Mouse (Mus musculus) forebrain, embryonic 13.5 days (tissue): ENCODE results near the gene Rpgrip1l. TPM values are rescaled to one million over a fixed set of nuclear protein-coding genes. Genes with fewer than 3 reads are reported as not detected.
A peak's percentile ranks its signal among the peaks of the same experiment; 100 is the strongest.

Source experiments
- ATAC-seq: fragments of 200-750 bp; cut with Nextera tagmentation; 2 replicates; pipeline ENCODE4 v1.8.0; 2017
- H3K27ac ChIP-seq: fragments of 300-500 bp; sonication (generic); 2 replicates; pipeline ENCODE4 v1.5.1; 2015; ENCODE audit warnings: inconsistent platforms, mild to moderate bottlenecking, moderate library complexity
- H3K27me3 ChIP-seq: fragments of 300-500 bp; sonication (generic); 2 replicates; pipeline ENCODE4 v1.6.1; 2015; ENCODE audit warnings: mild to moderate bottlenecking, inconsistent platforms
- H3K36me3 ChIP-seq: fragments of 300-500 bp; sonication (generic); 2 replicates; pipeline ENCODE4 v1.6.1; 2015; ENCODE audit warnings: mild to moderate bottlenecking, inconsistent platforms; ENCODE audit not compliant: poor library complexity, severe bottlenecking
- H3K4me1 ChIP-seq: fragments of 300-500 bp; sonication (generic); 2 replicates; pipeline ENCODE4 v1.6.1; 2015; ENCODE audit warnings: inconsistent platforms
- H3K4me2 ChIP-seq: fragments of 300-500 bp; sonication (generic); 2 replicates; pipeline ENCODE4 v1.6.1; 2015; ENCODE audit warnings: inconsistent platforms, mild to moderate bottlenecking, moderate library complexity
- H3K4me3 ChIP-seq: fragments of 300-500 bp; sonication (generic); 2 replicates; pipeline ENCODE4 v1.5.1; 2015; ENCODE audit warnings: mild to moderate bottlenecking, inconsistent platforms
- H3K9ac ChIP-seq: fragments of 300-500 bp; sonication (generic); 2 replicates; pipeline ENCODE4 v1.6.1; 2015; ENCODE audit warnings: mild to moderate bottlenecking, inconsistent platforms
- H3K9me3 ChIP-seq: fragments of 300-500 bp; sonication (generic); replicated peaks from 2 replicates; pipeline ENCODE4 v1.6.1; 2016; ENCODE audit warnings: inconsistent platforms
- WGBS: fragments of 180-500 bp; shearing (Covaris S2); methylation state at CpG from one replicate; pipeline ENCODE4 v1.1.7; 2015; 5-methylcytosine and 5-hydroxymethylcytosine counted together
- polyA plus RNA-seq: library from polyadenylated mRNA; unstranded; fragments of >200 nt; fragmentation: Nextera tagmentation; extraction: Ambion mirVana; gene quantifications from 2 replicates; pipeline ENCODE4 v1.2.1, GENCODE M21; 2015

The Rpgrip1l gene
- polyA plus RNA-seq, 1 experiment from 2014 or later, result 15.7 TPM

- no peak overlapping the region for H3K9ac ChIP-seq
- H3K36me3 ChIP-seq, result no peaks in the 10 kb centered on the region
- ATAC-seq, result no peak
- no peaks in the 10 kb centered on the region for H3K9me3 ChIP-seq
- H3K4me2 ChIP-seq, result no peak overlapping the region
- no peak overlapping the region for H3K27ac ChIP-seq
- no peaks in the 10 kb centered on the region for H3K27me3 ChIP-seq
- H3K4me1 ChIP-seq, result peaks cover 47% of the 10 kb centered on the region
- 82% methylated on average over 6 of the region's 6 CpGs for WGBS
- no peak overlapping the region for H3K4me3 ChIP-seq
Observed at GRCm38 (mm10) chr8:91326946-91327345, 13.9 kb upstream of the Rpgrip1l start.

- H3K9ac ChIP-seq, result no peak overlapping the region
- H3K9me3 ChIP-seq, result no peaks in the 10 kb centered on the region
- WGBS, result 85% methylated on average over 3 of the region's 3 CpGs
- ATAC-seq, result no peak
- no peaks in the 10 kb centered on the region for H3K27me3 ChIP-seq
- H3K4me3 ChIP-seq, result no peak overlapping the region
- no peak overlapping the region for H3K4me2 ChIP-seq
- H3K36me3 ChIP-seq, result no peaks in the 10 kb centered on the region
- peaks cover 39% of the 10 kb centered on the region for H3K4me1 ChIP-seq
- H3K27ac ChIP-seq, result no peak overlapping the region
Observed at GRCm38 (mm10) chr8:91326018-91326417, 13.0 kb upstream of the Rpgrip1l start.

- H3K27me3 ChIP-seq, result no peaks in the 10 kb centered on the region
- H3K36me3 ChIP-seq, result no peaks in the 10 kb centered on the region
- no peak overlapping the region for H3K4me3 ChIP-seq
- H3K4me2 ChIP-seq, result no peak overlapping the region
- 91% methylated on average over 4 of the region's 4 CpGs for WGBS
- H3K9ac ChIP-seq, result no peak overlapping the region
- H3K4me1 ChIP-seq, result peaks cover 28% of the 10 kb centered on the region
- no peak for ATAC-seq
- H3K27ac ChIP-seq, result no peak overlapping the region
- no peaks in the 10 kb centered on the region for H3K9me3 ChIP-seq
Observed at GRCm38 (mm10) chr8:91324916-91325315, 11.9 kb upstream of the Rpgrip1l start.

GRCm38 (mm10) chr8:91324271-91324670 is 11.2 kb upstream of the Rpgrip1l start:
- Histone ChIP-seq H3K4me2 (no peak overlapping the region), H3K27me3 (no peaks in the 10 kb centered on the region), H3K4me1 (peaks cover 21% of the 10 kb centered on the region), H3K4me3 (no peak overlapping the region), H3K36me3 (no peaks in the 10 kb centered on the region), H3K27ac (no peak overlapping the region), H3K9ac (no peak overlapping the region), H3K9me3 (no peaks in the 10 kb centered on the region)
- 51% methylated on average over 9 of the region's 9 CpGs for WGBS
- ATAC-seq, result no peak

GRCm38 (mm10) chr8:91323511-91323910 is 10.4 kb upstream of the Rpgrip1l start:
- Histone ChIP-seq H3K27me3 (no peaks in the 10 kb centered on the region), H3K9ac (no peak overlapping the region), H3K4me1 (peaks cover 16% of the 10 kb centered on the region; the same call in 1 of the 2 replicates), H3K27ac (no peak overlapping the region), H3K9me3 (no peaks in the 10 kb centered on the region), H3K4me3 (no peak overlapping the region), H3K36me3 (no peaks in the 10 kb centered on the region), H3K4me2 (no peak overlapping the region)
- no peak for ATAC-seq
- 73% methylated on average over 7 of the region's 7 CpGs for WGBS

GRCm38 (mm10) chr8:91318938-91319729 is 6.1 kb upstream of the Rpgrip1l start:
- Histone ChIP-seq H3K9me3 (no peaks in the 10 kb centered on the region), H3K4me3 (no peak overlapping the region), H3K27me3 (no peaks in the 10 kb centered on the region), H3K36me3 (no peaks in the 10 kb centered on the region), H3K27ac (no peak overlapping the region), H3K4me2 (no peak overlapping the region), H3K4me1 (peaks cover 21% of the 10 kb centered on the region), H3K9ac (no peak overlapping the region)
- peak; percentile 55; the same call in 1 of the 2 replicates for ATAC-seq
- 83% methylated on average over 7 of the region's 7 CpGs for WGBS

GRCm38 (mm10) chr8:91317567-91318227 is 4.6 kb upstream of the Rpgrip1l start:
- Histone ChIP-seq H3K27me3 (no peaks in the 10 kb centered on the region), H3K9me3 (no peaks in the 10 kb centered on the region), H3K27ac (no peak overlapping the region), H3K4me3 (no peak overlapping the region), H3K9ac (no peak overlapping the region), H3K4me1 (peaks cover 19% of the 10 kb centered on the region), H3K36me3 (no peaks in the 10 kb centered on the region), H3K4me2 (no peak overlapping the region)
- 92% methylated on average over 5 of the region's 5 CpGs for WGBS
- ATAC-seq, result no peak

GRCm38 (mm10) chr8:91312342-91312741 is 720 bp downstream of the Rpgrip1l start:
- Histone ChIP-seq H3K4me2 (peak overlapping the region; percentile 73), H3K27me3 (no peaks in the 10 kb centered on the region), H3K9ac (peak overlapping the region; percentile 73), H3K27ac (no peak overlapping the region), H3K4me3 (peak overlapping the region; percentile 59), H3K36me3 (0 out of 2 replicates have a peak, but pooled peaks cover 4% of the 10 kb centered on the region), H3K9me3 (no peaks in the 10 kb centered on the region), H3K4me1 (peaks cover 26% of the 10 kb centered on the region)
- no peak for ATAC-seq
- 84% methylated on average over 2 of the region's 2 CpGs for WGBS

GRCm38 (mm10) chr8:91304481-91305386 is 8.3 kb downstream of the Rpgrip1l start:
- Histone ChIP-seq H3K4me3 (no peak overlapping the region), H3K27ac (no peak overlapping the region), H3K9ac (no peak overlapping the region), H3K4me2 (no peak overlapping the region), H3K27me3 (no peaks in the 10 kb centered on the region), H3K9me3 (no peaks in the 10 kb centered on the region), H3K36me3 (peaks cover 25% of the 10 kb centered on the region), H3K4me1 (no peaks in the 10 kb centered on the region)
- ATAC-seq, result no peak
- WGBS, result 85% methylated on average over 17 of the region's 17 CpGs

- ATAC-seq, result no peak
- Histone ChIP-seq H3K9ac (no peak overlapping the region), H3K27ac (no peak overlapping the region), H3K4me1 (no peaks in the 10 kb centered on the region), H3K9me3 (no peaks in the 10 kb centered on the region), H3K36me3 (peaks cover 25% of the 10 kb centered on the region; the same call in 1 of the 2 replicates), H3K4me3 (no peak overlapping the region), H3K27me3 (no peaks in the 10 kb centered on the region), H3K4me2 (no peak overlapping the region)
- 88% methylated on average over 2 of the region's 2 CpGs for WGBS
Observed at GRCm38 (mm10) chr8:91298672-91299071, 14.4 kb downstream of the Rpgrip1l start.

- ATAC-seq, result no peak
- H3K27ac ChIP-seq, result no peak overlapping the region
- H3K27me3 ChIP-seq, result no peaks in the 10 kb centered on the region
- no peak overlapping the region for H3K4me2 ChIP-seq
- peaks cover 17% of the 10 kb centered on the region; the same call in 1 of the 2 replicates for H3K36me3 ChIP-seq
- no peaks in the 10 kb centered on the region for H3K4me1 ChIP-seq
- H3K9ac ChIP-seq, result no peak overlapping the region
- no peaks in the 10 kb centered on the region for H3K9me3 ChIP-seq
- H3K4me3 ChIP-seq, result no peak overlapping the region
- WGBS, result 92% methylated on average over 5 of the region's 5 CpGs
Observed at GRCm38 (mm10) chr8:91295786-91296185, 17.3 kb downstream of the Rpgrip1l start.

GRCm38 (mm10) chr8:91290576-91290975 is 22.5 kb downstream of the Rpgrip1l start:
- H3K27me3 ChIP-seq, result no peaks in the 10 kb centered on the region
- H3K9ac ChIP-seq, result no peak overlapping the region
- 92% methylated on average over 4 of the region's 4 CpGs for WGBS
- no peaks in the 10 kb centered on the region for H3K9me3 ChIP-seq
- no peak overlapping the region for H3K27ac ChIP-seq
- no peak for ATAC-seq
- no peaks in the 10 kb centered on the region for H3K4me1 ChIP-seq
- H3K4me3 ChIP-seq, result no peak overlapping the region
- H3K4me2 ChIP-seq, result no peak overlapping the region
- no peaks in the 10 kb centered on the region for H3K36me3 ChIP-seq
